Mouse (Mus musculus) thymus, adult 2 months (tissue): Measurements from ENCODE around the gene Gm8267.
"Not testable (repeated sequence)": the region's sequence is repeated elsewhere in the genome, so short reads cannot be mapped to it uniquely, and the experiment has no call there.

Experiments
- CTCF ChIP-seq: fragments of 200-500 bp; IDR thresholded peaks from 2 replicates; pipeline ENCODE4 v1.5.1; 2012; ENCODE audit warnings: mild to moderate bottlenecking, control low read depth, low read length, moderate library complexity, borderline replicate concordance; ENCODE audit not compliant: control insufficient read depth, poor library complexity, insufficient read depth; ENCODE audit errors: extremely low read depth
- POLR2A ChIP-seq: fragments of 200-500 bp; IDR thresholded peaks from 2 replicates; pipeline ENCODE4 v1.6.1; 2012; ENCODE audit warnings: mild to moderate bottlenecking, low read length, control low read depth, moderate library complexity; ENCODE audit not compliant: control insufficient read depth, poor library complexity, insufficient read depth; ENCODE audit errors: extremely low read depth

DNA sequence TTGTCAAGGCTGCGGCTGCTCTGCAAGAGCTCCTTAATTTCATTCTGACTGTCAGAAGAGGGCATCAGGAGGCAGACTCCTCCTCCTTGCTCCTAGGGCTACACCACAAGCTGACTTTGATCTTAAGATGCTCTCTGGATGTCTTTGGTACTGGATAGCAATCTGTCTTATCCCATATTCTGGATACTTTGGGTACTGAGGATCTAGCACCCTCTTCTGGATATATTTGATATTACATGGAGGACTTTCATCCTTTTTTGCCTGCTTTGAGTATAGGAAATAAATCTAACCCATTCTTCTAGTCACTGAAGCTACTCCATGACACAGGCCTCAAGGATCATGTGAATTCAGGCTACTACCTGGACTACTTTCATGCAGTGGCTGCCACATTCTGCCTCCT lies 7.4 kb downstream of the Gm8267 start:
- not testable (repeated sequence) for TF ChIP-seq CTCF, POLR2A
